17 mouse cellular contexts compared by ENCODE assay signal in the genomic region with DNA sequence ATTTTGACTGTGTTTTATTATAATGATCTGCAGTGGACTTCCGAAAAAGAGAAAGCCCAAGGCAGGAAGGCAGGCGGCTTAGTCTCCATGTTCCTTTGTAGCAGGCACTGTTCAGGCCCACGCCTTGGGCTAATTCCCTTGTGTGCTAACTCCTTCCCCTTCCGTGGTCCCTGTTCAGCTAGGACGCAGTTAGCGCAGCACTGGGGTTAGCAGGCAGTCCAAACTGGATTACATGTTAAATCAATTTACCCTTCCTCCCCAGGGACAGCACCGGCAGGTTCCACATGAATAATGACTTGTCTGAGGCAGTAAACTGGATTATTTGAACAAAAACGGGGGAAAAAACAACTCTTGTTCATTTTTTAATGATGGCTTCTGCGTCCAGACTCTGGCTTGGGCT.
"Had no signal": no experiment of that assay in that cellular context is flagged by ENCODE, and none has a peak within 500 bp of the region (broad histone marks: within the 10 kb centered on the region; RNA-seq: fewer than 3 reads in every experiment).

No protein-coding gene starts in this region.

- H3K27me3 ChIP-seq: limb, embryonic 15.5 days; liver, embryonic 12.5 days; neural tube, embryonic 12.5 days; stomach, embryonic 15.5 days had no signal

- H3K9me3 ChIP-seq: limb, embryonic 15.5 days; liver, embryonic 12.5 days; midbrain, embryonic 12.5 days; neural tube, embryonic 12.5 days; stomach, embryonic 15.5 days had no signal

- H3K9ac ChIP-seq: limb, embryonic 15.5 days; liver, embryonic 12.5 days; lung, embryonic 14.5 days; midbrain, embryonic 12.5 days; neural tube, embryonic 12.5 days; stomach, embryonic 15.5 days had no signal

- H3K27ac ChIP-seq: kidney, postnatal 0 days; limb, embryonic 15.5 days; liver, embryonic 12.5 days; midbrain, embryonic 12.5 days; neural tube, embryonic 12.5 days; stomach, embryonic 15.5 days had no signal

- H3K4me1 ChIP-seq: liver, embryonic 12.5 days; midbrain, embryonic 12.5 days; neural tube, embryonic 12.5 days; stomach, embryonic 15.5 days had no signal

- H3K4me3 ChIP-seq: limb, embryonic 15.5 days; liver, embryonic 12.5 days; midbrain, embryonic 12.5 days; myocyte; neural tube, embryonic 12.5 days; stomach, embryonic 15.5 days had no signal

- H3K4me2 ChIP-seq: limb, embryonic 15.5 days; liver, embryonic 12.5 days; lung, embryonic 14.5 days; midbrain, embryonic 12.5 days; neural tube, embryonic 12.5 days; stomach, embryonic 15.5 days had no signal

- H3K36me3 ChIP-seq: limb, embryonic 15.5 days; liver, embryonic 12.5 days; midbrain, embryonic 12.5 days; neural tube, embryonic 12.5 days; stomach, embryonic 15.5 days had no signal

- ATAC-seq: liver, embryonic 12.5 days had no signal

- DNase-seq: kidney, adult 9 months; kidney, postnatal 36 days; layer of hippocampus, adult 9-11 months; left cerebral cortex, postnatal 4 days; lung, embryonic 14.5 days; lung, postnatal 10 days; lung, postnatal 4 days; spleen, adult 18-20 months; thymus, adult 2 months; thymus, postnatal 25 days had no signal
